8 mouse cellular contexts compared by ENCODE assay signal in the genomic region with DNA sequence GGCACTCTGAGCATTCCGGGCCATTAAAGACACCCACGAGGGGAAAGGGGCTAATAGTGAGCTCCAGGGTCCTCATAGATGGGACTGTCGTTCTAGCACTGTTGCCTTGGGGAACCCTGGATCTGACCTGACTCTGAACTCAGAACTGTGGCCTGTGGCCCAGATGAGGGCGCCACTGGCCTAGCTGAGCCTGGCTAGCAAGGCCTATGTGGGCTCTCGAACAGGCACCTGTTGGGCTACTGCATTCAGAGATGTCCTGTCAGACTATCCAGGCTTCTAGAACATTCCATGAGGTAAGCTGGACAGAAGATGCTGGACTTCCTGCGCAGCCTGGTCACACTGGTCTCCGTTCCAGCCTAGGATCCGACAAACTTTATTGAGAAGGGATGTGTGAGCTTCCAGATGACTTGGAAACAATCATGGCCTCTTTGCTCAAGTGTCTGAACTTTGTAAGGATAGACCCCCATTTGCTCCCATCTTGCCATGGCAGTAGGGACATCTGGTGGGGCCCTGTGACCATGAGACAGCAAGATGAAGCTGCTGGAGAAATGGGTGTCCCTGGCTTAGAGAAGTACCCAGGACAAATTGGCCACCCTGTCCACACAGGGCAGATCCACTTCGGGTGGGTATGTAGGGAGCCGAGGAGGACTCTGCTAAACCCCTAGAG. TPM values are rescaled to one million over a fixed set of nuclear protein-coding genes. Genes with fewer than 3 reads are reported as not detected.
A peak's percentile ranks its signal among the peaks of the same experiment; 100 is the strongest.
DNase-seq lines count a peak whose midpoint lies in the region; ATAC-seq and TF ChIP-seq lines count a peak whose summit lies in the region.

No protein-coding gene starts in this region.

- peaks cover 4% of the 10 kb centered on the region; the same call in 1 of the 2 replicates for H3K4me1 ChIP-seq in cerebellum, adult 2 months (ENCODE audit: control insufficient read depth, insufficient read depth, low read length)
- peaks cover 31% of the 10 kb centered on the region for H3K4me1 ChIP-seq in intestine, embryonic 16.5 days (ENCODE audit: control insufficient read depth, insufficient read depth, low read length)
- peaks cover 69% of the 10 kb centered on the region for H3K4me1 ChIP-seq in liver, embryonic 15.5 days (replicated peaks)
- H3K4me1 ChIP-seq in thymus, adult 2 months (replicated peaks; ENCODE audit: control insufficient read depth, insufficient read depth, low read length) = peaks cover 38% of the 10 kb centered on the region

- no peaks in the 10 kb centered on the region for H3K36me3 ChIP-seq in intestine, embryonic 16.5 days (ENCODE audit: control insufficient read depth, insufficient read depth, low read length)
- no peaks in the 10 kb centered on the region for H3K36me3 ChIP-seq in liver, embryonic 15.5 days (replicated peaks)
- H3K36me3 ChIP-seq in thymus, adult 2 months (ENCODE audit: control insufficient read depth, insufficient read depth, low read length) = no peaks in the 10 kb centered on the region

- 0 out of 2 replicates have a peak, but pooled peaks have one; percentile 24 for ATAC-seq in intestine, embryonic 16.5 days
- ATAC-seq in liver, embryonic 15.5 days (ENCODE audit: insufficient read depth) = 0 out of 2 replicates have a peak, but pooled peaks have one; percentile 21

- peak overlapping the region; percentile 41 for H3K27ac ChIP-seq in cerebellum, adult 2 months (ENCODE audit: insufficient read depth, low read length)
- H3K27ac ChIP-seq in intestine, embryonic 16.5 days (ENCODE audit: low read length) = peak overlapping the region; percentile 82
- H3K27ac ChIP-seq in liver, embryonic 15.5 days (replicated peaks) = peak overlapping the region; percentile 68
- peak overlapping the region; percentile 47 for H3K27ac ChIP-seq in thymus, adult 2 months (ENCODE audit: control insufficient read depth, insufficient read depth, low read length)

- H3K9me3 ChIP-seq in intestine, embryonic 16.5 days (ENCODE audit: control insufficient read depth, low read length) = no peaks in the 10 kb centered on the region
- H3K9me3 ChIP-seq in liver, embryonic 15.5 days (replicated peaks) = no peaks in the 10 kb centered on the region

- peak overlapping the region; percentile 66 for H3K4me3 ChIP-seq in cerebellum, adult 2 months (replicated peaks; ENCODE audit: insufficient read depth, low read depth, low read length)
- peak overlapping the region; percentile 81 for H3K4me3 ChIP-seq in intestine, embryonic 16.5 days (ENCODE audit: low read length)
- peak overlapping the region; percentile 70 for H3K4me3 ChIP-seq in liver, embryonic 15.5 days (replicated peaks)
- H3K4me3 ChIP-seq in thymus, adult 2 months (ENCODE audit: control insufficient read depth, insufficient read depth, low read length) = peak overlapping the region; percentile 49

- no peaks in the 10 kb centered on the region for H3K27me3 ChIP-seq in cerebellum, adult 2 months (ENCODE audit: control insufficient read depth, insufficient read depth, low read length)
- H3K27me3 ChIP-seq in intestine, embryonic 16.5 days (replicated peaks; ENCODE audit: control insufficient read depth, insufficient read depth, low read length) = no peaks in the 10 kb centered on the region
- peaks cover 8% of the 10 kb centered on the region; the same call in 1 of the 2 replicates for H3K27me3 ChIP-seq in liver, embryonic 15.5 days
- no peaks in the 10 kb centered on the region for H3K27me3 ChIP-seq in thymus, adult 2 months (ENCODE audit: control insufficient read depth, insufficient read depth, low read length)

- peak overlapping the region; percentile 85 for H3K9ac ChIP-seq in intestine, embryonic 16.5 days (ENCODE audit: low read depth, low read length)
- H3K9ac ChIP-seq in liver, embryonic 15.5 days = peak overlapping the region; percentile 60; the same call in 1 of the 2 replicates

- DNase-seq in layer of hippocampus, postnatal 10 days (ENCODE audit: low spot score in 2 of 2) = peak; percentile 40 to 51
- no peak for DNase-seq in layer of hippocampus, postnatal 25 days (ENCODE audit: extremely low spot score in 1 of 2, low spot score in 1 of 2)
- DNase-seq in cerebellum, adult 2 months = peak; percentile 56 to 58
- DNase-seq in forelimb bud, embryonic 11.5 days (ENCODE audit: low read depth, low spot score) = peak; percentile 58
- peak; percentile 48 to 72 for DNase-seq in natural killer cell, adult 2 months (ENCODE audit: low spot score in 2 of 2)
- DNase-seq in thymus, adult 2 months = peak; percentile 55

- H3K4me2 ChIP-seq in intestine, embryonic 16.5 days (ENCODE audit: low read depth, low read length) = peak overlapping the region; percentile 91
- H3K4me2 ChIP-seq in liver, embryonic 15.5 days = peak overlapping the region; percentile 86

- no peak for TF ChIP-seq POLR2A in cerebellum, adult 2 months (IDR thresholded peaks at IDR 0.05; ENCODE audit: borderline replicate concordance, insufficient read depth, low read length)
- TF ChIP-seq POLR2A in thymus, adult 2 months (IDR thresholded peaks at IDR 0.05; ENCODE audit: control insufficient read depth, extremely low read depth, insufficient read depth, low read length, poor library complexity) = 0 out of 2 replicates have a peak, but pooled peaks have one; percentile 12

- peak; percentile 59 for TF ChIP-seq CTCF in cerebellum, adult 2 months (IDR thresholded peaks at IDR 0.05; ENCODE audit: borderline replicate concordance, insufficient read depth, low read depth, low read length)
- TF ChIP-seq CTCF in thymus, adult 2 months (IDR thresholded peaks at IDR 0.05; ENCODE audit: borderline replicate concordance, control insufficient read depth, extremely low read depth, insufficient read depth, low read length, poor library complexity) = peak; percentile 47; the same call in 1 of the 2 replicates

- WGBS in cerebellum, adult 2 months = 54% methylated on average over 10 of the region's 10 CpGs
- WGBS in intestine, embryonic 16.5 days = 74% methylated on average over 10 of the region's 10 CpGs
- 53% methylated on average over 10 of the region's 10 CpGs for WGBS in liver, embryonic 15.5 days (ENCODE audit: insufficient replicate concordance)
- WGBS in thymus, adult 2 months = 72% methylated on average over 10 of the region's 10 CpGs

RNA-seq across cellular contexts. Expression of gene Traf3, which starts 0.9 kb away (rescaled TPM):
- 10 to 100 TPM; 94.1 to 99.9 TPM for total RNA-seq in layer of hippocampus, postnatal 10 days (2021)
- total RNA-seq in layer of hippocampus, postnatal 25 days (2021) = 10 to 100 TPM; 92.9 to 94.0 TPM
- 29.3 and 29.8 TPM in 2 replicates for polyA plus RNA-seq in cerebellum, adult 2 months (2012; rRNA removed)
- 4.0 TPM in 2 replicates for polyA plus RNA-seq in intestine, embryonic 16.5 days (2015; fragmentation: Nextera tagmentation; extraction: Ambion mirVana)
- 2.2 and 2.3 TPM in 2 replicates for polyA plus RNA-seq in liver, embryonic 15.5 days (2015; fragmentation: Nextera tagmentation; extraction: Ambion mirVana)
- 40.2 and 45.9 TPM in 2 replicates for polyA plus RNA-seq in thymus, adult 2 months (2012; rRNA removed)

RNA-seq across cellular contexts. Expression of gene 4930595D18Rik, which starts 19.0 kb away (rescaled TPM):
- not detected for total RNA-seq in layer of hippocampus, postnatal 10 days (2021)
- total RNA-seq in layer of hippocampus, postnatal 25 days (2021) = not detected
- polyA plus RNA-seq in cerebellum, adult 2 months (2012; rRNA removed) = not detected in 2 replicates
- polyA plus RNA-seq in intestine, embryonic 16.5 days (2015; fragmentation: Nextera tagmentation; extraction: Ambion mirVana) = not detected in 2 replicates
- polyA plus RNA-seq in liver, embryonic 15.5 days (2015; fragmentation: Nextera tagmentation; extraction: Ambion mirVana) = not detected in 2 replicates
- not detected in 2 replicates for polyA plus RNA-seq in thymus, adult 2 months (2012; rRNA removed)

Comparison
In these comparisons a context has a peak if more than half of its experiments do, and no peak if none do; other contexts are left out.
1. DNase-seq: peak in layer of hippocampus, postnatal 10 days (2 of 2), cerebellum, adult 2 months (2 of 2), forelimb bud, embryonic 11.5 days (single experiment), natural killer cell, adult 2 months (2 of 2) and thymus, adult 2 months (single experiment); none in layer of hippocampus, postnatal 25 days (0 of 2).
2. Peak in every context shown above with its lines, with median percentiles within 50 percentile points of each other: H3K27ac ChIP-seq and H3K4me3 ChIP-seq.